Mouse (Mus musculus) limb, embryonic 14.5 days (tissue): ENCODE data around the gene Unc50. TPM values are rescaled to one million over a fixed set of nuclear protein-coding genes. Genes with fewer than 3 reads are reported as not detected.

Experiments used
- ATAC-seq: fragments of 200-750 bp; cut with Nextera tagmentation; 2 replicates; pipeline ENCODE4 v1.8.0; 2017; ENCODE audit warnings: low read depth, moderate number of reproducible peaks, moderate TSS enrichment; ENCODE audit not compliant: low FRiP score
- DNase-seq: peaks from one replicate; pipeline ENCODE4 v3.0.0-alpha.2; 2015; ENCODE audit warnings: low spot score
- H3K27ac ChIP-seq: fragments of 300-500 bp; sonication (generic); replicated peaks from 2 replicates; pipeline ENCODE4 v1.5.1; 2014; ENCODE audit warnings: low read depth, mild to moderate bottlenecking, low read length, moderate library complexity, mixed read lengths
- H3K27me3 ChIP-seq: fragments of 300-500 bp; sonication (generic); 2 replicates; pipeline ENCODE4 v1.6.1; 2014; ENCODE audit warnings: low read length, mixed read lengths; ENCODE audit not compliant: control insufficient read depth, insufficient read depth
- H3K36me3 ChIP-seq: fragments of 300-500 bp; sonication (generic); 2 replicates; pipeline ENCODE4 v1.6.1; 2014; ENCODE audit warnings: mild to moderate bottlenecking, low read length, moderate library complexity, mixed read lengths; ENCODE audit not compliant: control insufficient read depth, insufficient read depth
- H3K4me1 ChIP-seq: fragments of 300-500 bp; sonication (generic); 2 replicates; pipeline ENCODE4 v1.6.1; 2014; ENCODE audit warnings: antibody characterized with exemption, low read length, mixed read lengths; ENCODE audit not compliant: control insufficient read depth, insufficient read depth
- H3K4me2 ChIP-seq: fragments of 300-500 bp; sonication (generic); replicated peaks from 2 replicates; pipeline ENCODE4 v1.6.1; 2014; ENCODE audit warnings: low read depth, mild to moderate bottlenecking, low read length, moderate library complexity; ENCODE audit not compliant: severe bottlenecking
- H3K4me3 ChIP-seq: fragments of 300-500 bp; sonication (generic); replicated peaks from 2 replicates; pipeline ENCODE4 v1.5.1; 2014; ENCODE audit warnings: low read length
- H3K9ac ChIP-seq: fragments of 300-500 bp; sonication (generic); 2 replicates; pipeline ENCODE4 v1.6.1; 2014; ENCODE audit warnings: mild to moderate bottlenecking, low read depth, low read length, moderate library complexity; ENCODE audit not compliant: severe bottlenecking
- H3K9me3 ChIP-seq: fragments of 300-500 bp; sonication (generic); 2 replicates; pipeline ENCODE4 v1.6.1; 2016; ENCODE audit warnings: low read length; ENCODE audit not compliant: control insufficient read depth
- POLR2A ChIP-seq: fragments of 200-500 bp; IDR thresholded peaks from 2 replicates; pipeline ENCODE4 v1.8.0; 2012; ENCODE audit warnings: inconsistent platforms, mild to moderate bottlenecking, moderate library complexity, borderline replicate concordance; ENCODE audit not compliant: insufficient read depth, insufficient read length; ENCODE audit errors: extremely low read depth
- WGBS: fragments of 180-500 bp; shearing (Covaris S2); extraction: QIAGEN DNeasy Blood & Tissue Kit; methylation state at CpG from one replicate; pipeline ENCODE4 v1.1.7; 2014; 5-methylcytosine and 5-hydroxymethylcytosine counted together
- polyA plus RNA-seq, 2 experiments: library from polyadenylated mRNA; depleted of rRNA in 1 of 2; stranded (reverse) in 1 of 2; unstranded in 1 of 2; fragments of >200 nt; fragmentation: Nextera tagmentation in 1 of 2; extraction: Ambion mirVana in 1 of 2; gene quantifications; 2 replicates each; pipeline versions ENCODE4 v1.2.1 to v1.2.3; 2012 to 2014

Unc50 gene
- polyA plus RNA-seq (2012; rRNA removed) = 117 and 119 TPM in 2 replicates
- 145 and 151 TPM in 2 replicates for polyA plus RNA-seq (2014; fragmentation: Nextera tagmentation; extraction: Ambion mirVana)

GRCm38 (mm10) chr1:37429366-37430296 is at the start of gene Unc50, which contains the start of gene Coa5:
TSS of gene Unc50 (plus strand) at chr1:37430139.
TSS of gene Coa5 (minus strand) at chr1:37430103.
- peak; percentile 93 for TF ChIP-seq POLR2A
- Histone ChIP-seq H3K9ac (peak within 1 kb of the TSS; percentile 90), H3K4me3 (peak within 1 kb of the TSS; percentile 96), H3K27me3 (no peaks in the 10 kb centered on the region), H3K9me3 (peaks cover under 1% of the 10 kb centered on the region; the same call in 1 of the 2 replicates), H3K4me2 (peak within 1 kb of the TSS; percentile 72), H3K36me3 (peaks cover 41% of the 10 kb centered on the region), H3K27ac (peak within 1 kb of the TSS; percentile 68), H3K4me1 (peaks cover 20% of the 10 kb centered on the region)
- DNase-seq (peak; percentile 92), ATAC-seq (peak; percentile 98)
- 4% methylated on average over 50 of the region's 57 CpGs for WGBS

- 91% methylated on average over 5 of the region's 5 CpGs for WGBS
- H3K4me1 ChIP-seq = 0 out of 2 replicates have a peak, but pooled peaks cover 3% of the 10 kb centered on the region
- ATAC-seq (no peak), DNase-seq (no peak)
- no peak overlapping the region for H3K9ac ChIP-seq
- no peak overlapping the region for H3K4me2 ChIP-seq
- H3K4me3 ChIP-seq = no peak overlapping the region
- peaks cover 32% of the 10 kb centered on the region for H3K36me3 ChIP-seq
- H3K27me3 ChIP-seq = no peaks in the 10 kb centered on the region
- no peak overlapping the region for H3K27ac ChIP-seq
- no peak for TF ChIP-seq POLR2A
- no peaks in the 10 kb centered on the region for H3K9me3 ChIP-seq
Observed at GRCm38 (mm10) chr1:37380913-37381312, 49.0 kb upstream of the Unc50 start.

- H3K4me1 ChIP-seq = 0 out of 2 replicates have a peak, but pooled peaks cover 3% of the 10 kb centered on the region
- WGBS = 81% methylated on average over 3 of the region's 3 CpGs
- no peaks in the 10 kb centered on the region for H3K9me3 ChIP-seq
- DNase-seq (no peak), ATAC-seq (no peak)
- H3K27ac ChIP-seq = no peak overlapping the region
- no peaks in the 10 kb centered on the region for H3K27me3 ChIP-seq
- no peak overlapping the region for H3K4me2 ChIP-seq
- no peak for TF ChIP-seq POLR2A
- H3K36me3 ChIP-seq = peaks cover 17% of the 10 kb centered on the region
- no peak overlapping the region for H3K4me3 ChIP-seq
- no peak overlapping the region for H3K9ac ChIP-seq
Observed at GRCm38 (mm10) chr1:37384304-37384703, 45.6 kb upstream of the Unc50 start.

GRCm38 (mm10) chr1:37386448-37386971 is 43.4 kb upstream of the Unc50 start:
- 0 out of 2 replicates have a peak, but pooled peaks cover 3% of the 10 kb centered on the region for H3K4me1 ChIP-seq
- no peak overlapping the region for H3K27ac ChIP-seq
- peak overlapping the region; percentile 21; the same call in 1 of the 2 replicates for H3K9ac ChIP-seq
- DNase-seq (no peak), ATAC-seq (no peak)
- H3K27me3 ChIP-seq = no peaks in the 10 kb centered on the region
- 72% methylated on average over 7 of the region's 7 CpGs for WGBS
- H3K4me3 ChIP-seq = no peak overlapping the region
- H3K36me3 ChIP-seq = peaks cover 21% of the 10 kb centered on the region
- no peaks in the 10 kb centered on the region for H3K9me3 ChIP-seq
- no peak overlapping the region for H3K4me2 ChIP-seq
- TF ChIP-seq POLR2A = no peak

GRCm38 (mm10) chr1:37393174-37393573 is 36.8 kb upstream of the Unc50 start:
- no peaks in the 10 kb centered on the region for H3K4me1 ChIP-seq
- H3K4me3 ChIP-seq = no peak overlapping the region
- ATAC-seq (no peak), DNase-seq (no peak)
- no peak overlapping the region for H3K9ac ChIP-seq
- TF ChIP-seq POLR2A = no peak
- H3K4me2 ChIP-seq = no peak overlapping the region
- no peaks in the 10 kb centered on the region for H3K9me3 ChIP-seq
- WGBS = 81% methylated on average over 5 of the region's 5 CpGs
- no peaks in the 10 kb centered on the region for H3K27me3 ChIP-seq
- no peak overlapping the region for H3K27ac ChIP-seq
- peaks cover 42% of the 10 kb centered on the region for H3K36me3 ChIP-seq
